Mouse (Mus musculus) mouse embryonic stem cell (cell line): ENCODE results near the gene Gm2163.
"Not testable (repeated sequence)": the region's sequence is repeated elsewhere in the genome, so short reads cannot be mapped to it uniquely, and the experiment has no call there.

Experiments
- in situ Hi-C, 2 experiments: fragments of 300-500 bp; cut with MboI; formaldehyde crosslinking; loops; 1 replicate in 1 of 2; 3 replicates in 1 of 2; pipeline ENCODE4 v1.14.3; 2019 to 2020; ENCODE audit warnings: low sequenced_read_pairs in 2 of 2, low pct_unique_long_range_greater_than_20kb in 1 of 2, mixed read lengths in 1 of 2; ENCODE audit not compliant: unreplicated experiment in 1 of 2

The Gm2163 gene

GRCm38 (mm10) chr4:42466452-42466851, at the start of gene Gm2163:
Gene Gm2163 (plus strand): TSS chr4:42466752.
- in situ Hi-C loops = not testable (repeated sequence)

- in situ Hi-C loops = not testable (repeated sequence)
These were observed 27.5 kb upstream of the Gm2163 start, which contains the start of gene Gm21586 for GRCm38 (mm10) chr4:42439078-42439477. Gene Gm21586 (plus strand): TSS chr4:42439378.

GRCm38 (mm10) chr4:42528075-42528474, 61.5 kb downstream of the Gm2163 start, which contains the start of gene Fam205a2:
Gene Fam205a2 (minus strand): TSS chr4:42528175.
- in situ Hi-C loops = not testable (repeated sequence)

GRCm38 (mm10) chr4:42611895-42612294, 145.3 kb downstream of the Gm2163 start, which contains the start of gene Gm10591:
Gene Gm10591 (plus strand): TSS chr4:42612195.
- in situ Hi-C loops = not testable (repeated sequence)

GRCm38 (mm10) chr4:42629419-42629818, 162.9 kb downstream of the Gm2163 start, which contains the start of gene Gm2564:
Gene Gm2564 (plus strand): TSS chr4:42629719.
- in situ Hi-C loops = not testable (repeated sequence)
